Mouse (Mus musculus) bone marrow macrophage, adult 2 months (primary cell): ENCODE data around the gene Tubb4b. TPM values are rescaled to one million over a fixed set of nuclear protein-coding genes. Genes with fewer than 3 reads are reported as not detected.
"Not testable (repeated sequence)": the region's sequence is repeated elsewhere in the genome, so short reads cannot be mapped to it uniquely, and the experiment has no call there.

Experiments used
- H3K27ac ChIP-seq: 2 replicates; pipeline ENCODE4 v1.5.1; 2012; ENCODE audit warnings: low read depth, low read length; ENCODE audit not compliant: insufficient read depth
- H3K4me1 ChIP-seq: 2 replicates; pipeline ENCODE4 v1.6.1; 2012; ENCODE audit warnings: low read length; ENCODE audit not compliant: control insufficient read depth, insufficient read depth
- H3K4me3 ChIP-seq: 2 replicates; pipeline ENCODE4 v1.5.1; 2012; ENCODE audit warnings: mild to moderate bottlenecking, low read length, moderate library complexity; ENCODE audit not compliant: insufficient read depth
- CTCF ChIP-seq: IDR thresholded peaks from 2 replicates; pipeline ENCODE4 v1.5.1; 2012; ENCODE audit warnings: low read depth, mild to moderate bottlenecking, low read length, moderate library complexity
- POLR2A ChIP-seq: IDR thresholded peaks from 2 replicates; pipeline ENCODE4 v1.6.1; 2012; ENCODE audit warnings: mild to moderate bottlenecking, low read depth, low read length, borderline replicate concordance
- polyA plus RNA-seq: library from polyadenylated mRNA; stranded (reverse); fragments of >200 nt; gene quantifications from 2 replicates; pipeline ENCODE4 v1.2.4, GENCODE M21; 2012; ENCODE audit not compliant: missing spikeins, insufficient read depth, insufficient read length

Gene Tubb4b
- polyA plus RNA-seq, 1 experiment, result 135 TPM

- Histone ChIP-seq H3K4me3 (peak overlapping the region; percentile 89), H3K4me1 (peaks cover 45% of the 10 kb centered on the region), H3K27ac (no peak overlapping the region)
- no peak for TF ChIP-seq POLR2A
- TF ChIP-seq CTCF, result no peak
Measured at GRCm38 (mm10) chr2:25264286-25264660, 39.8 kb upstream of the Tubb4b start.

GRCm38 (mm10) chr2:25263623-25264285, 39.3 kb upstream of the Tubb4b start:
- TF ChIP-seq POLR2A (no peak), CTCF (no peak)
- H3K4me1 ChIP-seq, result peaks cover 42% of the 10 kb centered on the region
- H3K27ac ChIP-seq, result no peak overlapping the region
- peak overlapping the region; percentile 89 for H3K4me3 ChIP-seq

- H3K4me1 ChIP-seq, result peaks cover 39% of the 10 kb centered on the region
- H3K27ac ChIP-seq, result peak overlapping the region; percentile 23
- H3K4me3 ChIP-seq, result peak overlapping the region; percentile 89
- TF ChIP-seq CTCF (no peak), POLR2A (no peak)
Measured at GRCm38 (mm10) chr2:25262795-25263622, 38.5 kb upstream of the Tubb4b start.

- TF ChIP-seq POLR2A (no peak), CTCF (no peak)
- H3K4me3 ChIP-seq, result peak within 1 kb of the TSS; percentile 89
- peaks cover 35% of the 10 kb centered on the region for H3K4me1 ChIP-seq
- peak within 1 kb of the TSS; percentile 23 for H3K27ac ChIP-seq
Measured at GRCm38 (mm10) chr2:25262291-25262767, 37.8 kb upstream of the Tubb4b start, which contains the start of gene Tprn. Tprn (plus strand) TSS chr2:25262618.

- Histone ChIP-seq H3K4me3 (peak overlapping the region; percentile 50), H3K4me1 (peaks cover 33% of the 10 kb centered on the region), H3K27ac (no peak overlapping the region)
- TF ChIP-seq POLR2A (no peak), CTCF (no peak)
Measured at GRCm38 (mm10) chr2:25261870-25262269, 37.4 kb upstream of the Tubb4b start.

GRCm38 (mm10) chr2:25258887-25259286, 34.4 kb upstream of the Tubb4b start:
- H3K4me3 ChIP-seq, result no peak overlapping the region
- no peak for TF ChIP-seq POLR2A
- TF ChIP-seq CTCF, result no peak
- H3K27ac ChIP-seq, result no peak overlapping the region
- peaks cover 10% of the 10 kb centered on the region for H3K4me1 ChIP-seq

- H3K4me1 ChIP-seq, H3K4me3 ChIP-seq, H3K27ac ChIP-seq: not testable (repeated sequence)
Measured at GRCm38 (mm10) chr2:25257250-25257649, 32.7 kb upstream of the Tubb4b start.

- peak overlapping the region; percentile 97 for H3K4me3 ChIP-seq
- H3K27ac ChIP-seq, H3K4me1 ChIP-seq: not testable (repeated sequence)
Measured at GRCm38 (mm10) chr2:25256443-25257109, 32.1 kb upstream of the Tubb4b start.

GRCm38 (mm10) chr2:25255284-25255779, 30.8 kb upstream of the Tubb4b start, which contains the start of gene Tmem203:
Tmem203 (plus strand) TSS chr2:25255439.
- no peak for TF ChIP-seq CTCF
- no peak for TF ChIP-seq POLR2A
- Histone ChIP-seq H3K4me1 (peaks cover 7% of the 10 kb centered on the region), H3K27ac (peak within 1 kb of the TSS; percentile 65), H3K4me3 (peak within 1 kb of the TSS; percentile 97)
